Mouse (Mus musculus) brain, adult 2 months (tissue): ENCODE data around the gene Eya4.

Experiments used
- DNase-seq: peaks from one replicate; pipeline ENCODE4 v3.0.0; 2011; ENCODE audit warnings: low read depth, low spot score

Gene Eya4

DNA sequence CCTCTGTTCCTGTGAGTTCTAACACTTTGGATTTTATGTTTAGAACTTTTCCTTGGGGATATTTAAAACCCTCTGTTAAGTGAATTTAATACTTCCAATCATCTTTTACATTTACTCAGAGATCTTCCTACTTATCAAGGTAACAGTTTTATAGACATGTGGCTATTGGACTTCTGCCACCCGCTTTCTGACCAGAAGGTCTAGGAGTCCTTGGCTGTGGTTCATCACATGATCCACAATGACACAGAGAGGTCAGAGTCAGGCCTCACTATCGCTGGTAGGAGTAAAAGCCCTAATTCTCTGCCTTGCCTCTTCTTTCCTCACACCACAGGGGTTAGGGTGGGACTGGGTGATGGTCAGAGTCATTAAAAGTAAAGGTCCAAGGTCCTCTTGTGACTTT, 277.2 kb downstream of the Eya4 start:
- DNase-seq: no peak

DNA sequence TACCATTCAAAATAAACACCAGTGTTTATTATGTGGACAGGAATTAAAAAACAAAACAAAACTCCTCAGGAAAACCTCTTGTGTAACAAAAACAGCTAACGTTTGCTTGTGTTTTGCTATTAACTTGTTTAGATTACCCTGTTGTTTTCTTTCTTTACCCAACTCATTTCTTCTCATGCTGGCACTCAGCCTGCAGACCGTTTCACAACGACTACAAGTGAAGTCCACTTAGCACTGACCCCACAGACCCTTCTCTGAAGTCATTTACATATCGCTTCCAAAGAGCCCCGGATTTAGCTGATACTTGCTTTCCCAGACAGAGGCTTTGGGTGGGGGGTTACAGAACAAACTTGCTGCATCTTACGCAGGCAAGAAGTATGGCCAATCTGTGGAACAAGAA, 286.9 kb downstream of the Eya4 start:
- no peak for DNase-seq

DNA sequence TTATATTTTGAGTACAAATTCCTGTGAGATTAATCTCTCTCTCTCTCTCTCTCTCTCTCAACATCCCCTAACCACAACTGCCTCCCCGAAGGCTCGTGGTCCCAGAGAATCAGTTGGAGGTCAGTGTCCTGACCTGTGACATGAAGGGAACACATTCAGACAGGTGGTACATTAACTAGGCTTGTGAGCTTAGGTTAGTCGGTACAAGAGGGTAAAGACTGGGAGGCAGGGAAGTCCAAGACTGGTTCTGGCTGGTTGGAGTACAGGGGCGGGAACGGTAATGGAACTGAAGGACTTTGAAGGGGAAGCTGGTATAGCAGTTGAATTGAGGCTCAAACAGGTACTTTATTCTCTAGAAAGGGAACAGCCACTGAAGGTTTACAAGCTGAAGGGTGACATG, 287.9 kb downstream of the Eya4 start:
- no peak for DNase-seq

DNA sequence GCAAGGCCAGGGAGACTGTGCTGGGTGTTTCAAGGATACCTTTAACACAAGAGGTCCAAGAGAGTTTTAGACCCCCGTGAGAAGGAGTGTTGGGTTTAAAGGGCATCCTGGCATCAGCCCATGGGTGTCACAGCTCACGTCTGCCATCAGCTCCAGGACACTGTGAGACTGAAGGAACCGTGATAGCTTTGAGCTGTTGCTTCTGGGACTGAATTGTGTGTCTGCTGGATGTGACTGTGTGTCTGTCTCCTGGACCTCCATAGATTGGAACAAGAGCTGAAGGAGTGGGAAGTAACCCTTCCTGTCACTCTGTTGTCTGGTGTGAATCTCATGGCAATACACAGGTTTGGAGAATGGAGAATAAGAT, 289.9 kb downstream of the Eya4 start:
- no peak for DNase-seq

DNA sequence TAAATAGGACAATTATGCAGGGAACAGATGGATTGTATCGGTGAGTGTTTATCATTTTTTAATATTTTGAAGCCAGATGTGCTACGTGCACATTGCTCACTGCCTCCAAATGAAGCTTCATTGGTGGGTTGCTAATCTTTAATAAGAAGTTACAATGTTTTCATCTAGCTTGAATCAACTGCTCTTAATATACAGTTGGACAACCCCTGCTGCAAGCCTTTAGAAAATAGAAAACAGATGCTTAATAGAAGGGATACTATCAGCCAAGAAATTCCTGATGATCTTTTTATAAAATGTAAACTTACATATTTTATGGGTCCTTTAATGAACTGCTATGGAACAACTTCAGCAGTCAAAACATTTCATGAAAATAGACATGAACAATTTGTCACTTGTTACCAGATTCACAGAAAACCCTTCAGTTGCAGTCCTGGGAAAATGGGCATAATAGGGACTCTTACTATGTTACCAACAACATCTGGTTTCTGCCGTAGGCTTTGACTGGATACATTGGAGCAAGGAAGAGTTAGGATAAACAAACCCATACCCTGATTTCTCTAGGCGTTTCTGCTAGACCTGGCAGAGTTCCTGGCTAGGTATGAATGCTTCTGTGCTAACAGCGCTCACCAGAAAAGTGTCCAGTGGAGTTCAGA, 290.4 kb downstream of the Eya4 start:
- DNase-seq: no peak

DNA sequence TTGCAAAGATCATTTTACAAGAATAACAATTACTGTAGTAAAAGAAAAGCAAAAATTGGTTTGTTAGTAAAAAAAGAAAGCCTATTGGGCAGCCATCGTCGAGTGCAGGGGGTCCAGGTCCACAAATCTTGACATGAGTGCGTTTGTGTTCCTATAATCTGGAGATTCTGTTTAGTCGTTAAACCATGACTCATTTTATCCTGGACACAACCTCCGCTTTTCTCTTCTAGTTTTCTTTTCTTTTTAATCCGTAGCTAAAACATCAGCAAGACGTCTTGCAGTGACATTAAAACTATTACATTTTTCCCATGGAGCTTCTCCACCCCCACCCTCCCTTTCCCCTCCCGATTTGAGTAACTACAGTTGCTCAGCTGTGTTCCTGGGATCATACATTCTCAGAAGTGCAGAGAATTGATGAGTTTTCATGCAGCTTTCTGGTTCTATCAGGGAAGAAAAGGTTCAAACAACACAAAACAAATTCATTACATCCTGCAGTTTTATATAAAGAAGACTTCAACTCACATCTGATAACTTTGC, 297.1 kb downstream of the Eya4 start:
- no peak for DNase-seq
